ENCODE assay signal across 7 mouse cellular contexts in the genomic region with DNA sequence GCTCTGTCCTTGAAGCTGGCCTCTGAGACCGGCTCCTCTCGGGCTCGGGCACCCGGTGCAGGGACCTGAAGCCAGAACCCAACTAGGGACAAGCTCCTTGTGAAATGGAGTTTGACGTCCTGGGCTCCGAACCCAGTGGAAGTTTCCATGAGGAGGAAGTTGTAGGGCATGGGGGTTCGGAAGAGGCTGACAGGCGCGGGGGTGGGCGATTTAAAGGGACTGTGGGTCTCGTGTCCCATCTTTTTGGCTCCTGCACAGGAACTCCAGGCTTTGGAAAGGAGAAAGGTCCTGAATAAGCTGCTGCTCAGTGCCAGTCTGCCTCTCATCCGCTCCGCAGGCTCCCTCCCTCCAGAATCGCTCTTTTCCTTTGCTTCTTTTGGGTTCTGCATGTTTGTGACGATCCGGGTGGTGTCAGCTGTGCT. TPM values are rescaled to one million over a fixed set of nuclear protein-coding genes. Genes with fewer than 3 reads are reported as not detected.
A peak's percentile ranks its signal among the peaks of the same experiment; 100 is the strongest.
DNase-seq lines count a peak whose midpoint lies in the region; ATAC-seq and TF ChIP-seq lines count a peak whose summit lies in the region.

No protein-coding gene starts in this region.

- under 1% methylated on average over 16 of the region's 16 CpGs for WGBS in liver, adult 2 months
- WGBS in forebrain, embryonic 13.5 days: under 1% methylated on average over 16 of the region's 16 CpGs
- WGBS in midbrain, embryonic 10.5 days: under 1% methylated on average over 16 of the region's 16 CpGs

- ATAC-seq in forebrain, embryonic 13.5 days: peak; percentile 27

- peak; percentile 67 for DNase-seq in liver, adult 2 months (ENCODE audit: extremely low read depth, low read depth, low spot score)
- DNase-seq in liver: no peak
- peak; percentile 22 to 65 for DNase-seq in layer of hippocampus, postnatal 25 days (ENCODE audit: extremely low spot score in 1 of 2, low spot score in 1 of 2)
- no peak for DNase-seq in midbrain, embryonic 10.5 days (ENCODE audit: low spot score)
- DNase-seq in Muller cell, postnatal 12 days (ENCODE audit: inconsistent ontology term): no peak

- no peak for TF ChIP-seq CTCF in liver, adult 2 months (IDR thresholded peaks at IDR 0.05; ENCODE audit: low read depth, low read length)
- no peak for TF ChIP-seq CTCF in bone marrow macrophage, adult 2 months (IDR thresholded peaks at IDR 0.05; ENCODE audit: low read depth, low read length)

- peak overlapping the region; percentile 98 for H3K27ac ChIP-seq in liver, adult 2 months (replicated peaks; ENCODE audit: insufficient read depth, low read depth, low read length)
- H3K27ac ChIP-seq in bone marrow macrophage, adult 2 months (ENCODE audit: insufficient read depth, low read depth, low read length): no peak overlapping the region
- H3K27ac ChIP-seq in forebrain, embryonic 13.5 days: no peak overlapping the region
- peak overlapping the region; percentile 78 for H3K27ac ChIP-seq in midbrain, embryonic 10.5 days (replicated peaks)

- H3K4me2 ChIP-seq in forebrain, embryonic 13.5 days: peak overlapping the region; percentile 99

- H3K79me2 ChIP-seq in liver, adult 2 months (ENCODE audit: control insufficient read depth, insufficient read depth, low read length): peaks cover 19% of the 10 kb centered on the region; the same call in 1 of the 2 replicates

- H3K4me1 ChIP-seq in liver, adult 2 months (ENCODE audit: control insufficient read depth, insufficient read depth, low read length): peaks cover 14% of the 10 kb centered on the region; the same call in 1 of the 2 replicates
- no peaks in the 10 kb centered on the region for H3K4me1 ChIP-seq in bone marrow macrophage, adult 2 months (ENCODE audit: control insufficient read depth, insufficient read depth, low read length)
- H3K4me1 ChIP-seq in forebrain, embryonic 13.5 days: peaks cover 21% of the 10 kb centered on the region
- H3K4me1 ChIP-seq in midbrain, embryonic 10.5 days: peaks cover 27% of the 10 kb centered on the region

- no peaks in the 10 kb centered on the region for H3K36me3 ChIP-seq in liver, adult 2 months (ENCODE audit: control insufficient read depth, insufficient read depth, low read length)
- no peaks in the 10 kb centered on the region for H3K36me3 ChIP-seq in forebrain, embryonic 13.5 days (ENCODE audit: poor library complexity, severe bottlenecking)
- no peaks in the 10 kb centered on the region for H3K36me3 ChIP-seq in midbrain, embryonic 10.5 days

- H3K9ac ChIP-seq in liver, adult 2 months (ENCODE audit: low read depth, low read length): peak overlapping the region; percentile 96
- H3K9ac ChIP-seq in forebrain, embryonic 13.5 days: peak overlapping the region; percentile 67

- no peak for TF ChIP-seq POLR2A in liver, adult 2 months (IDR thresholded peaks at IDR 0.05; ENCODE audit: extremely low read depth, insufficient read depth, low read length)
- no peak for TF ChIP-seq POLR2A in bone marrow macrophage, adult 2 months (IDR thresholded peaks at IDR 0.05; ENCODE audit: borderline replicate concordance, low read depth, low read length)

- no peaks in the 10 kb centered on the region for H3K9me3 ChIP-seq in forebrain, embryonic 13.5 days (replicated peaks)
- H3K9me3 ChIP-seq in midbrain, embryonic 10.5 days (replicated peaks): no peaks in the 10 kb centered on the region

- H3K27me3 ChIP-seq in liver, adult 2 months (ENCODE audit: control insufficient read depth, insufficient read depth, low read length): no peaks in the 10 kb centered on the region
- peaks cover 22% of the 10 kb centered on the region for H3K27me3 ChIP-seq in forebrain, embryonic 13.5 days
- peaks cover 32% of the 10 kb centered on the region for H3K27me3 ChIP-seq in midbrain, embryonic 10.5 days (ENCODE audit: low read depth, poor library complexity, severe bottlenecking)

- peak overlapping the region; percentile 99 for H3K4me3 ChIP-seq in liver, adult 2 months (ENCODE audit: insufficient read depth, low read depth, low read length)
- H3K4me3 ChIP-seq in bone marrow macrophage, adult 2 months (ENCODE audit: insufficient read depth, low read length): 0 out of 2 replicates have a peak overlapping the region, but pooled peaks have one; percentile 18
- H3K4me3 ChIP-seq in forebrain, embryonic 13.5 days: peak overlapping the region; percentile 72
- peak overlapping the region; percentile 73 for H3K4me3 ChIP-seq in midbrain, embryonic 10.5 days

RNA-seq across cellular contexts. Expression of gene Thrb, which starts 1.1 kb away (rescaled TPM):
- 34.6 and 36.1 TPM in 2 replicates for total RNA-seq in liver, adult 2 months (2014; rRNA removed)
- polyA plus RNA-seq in liver, adult 2 months (2012; rRNA removed): 8.6 and 11.0 TPM in 2 replicates
- 0.24 TPM in 1 of 2 replicates, not detected in the other for polyA plus RNA-seq in bone marrow macrophage, adult 2 months (2012; ENCODE audit: insufficient read depth, insufficient read length, missing spikeins)
- polyA plus RNA-seq in forebrain, embryonic 13.5 days (2015; fragmentation: Nextera tagmentation; extraction: Ambion mirVana): 1.6 and 2.1 TPM in 2 replicates
- total RNA-seq in layer of hippocampus, postnatal 25 days (2021): 10 to 100 TPM; 35.4 to 40.7 TPM
- polyA plus RNA-seq in midbrain, embryonic 10.5 days (2016; fragmentation: Nextera tagmentation; extraction: Ambion mirVana): 1.1 and 1.3 TPM in 2 replicates

Comparison
In these comparisons a context has a peak if more than half of its experiments do, and no peak if none do; other contexts are left out.
1. DNase-seq: peak in liver, adult 2 months (single experiment) and layer of hippocampus, postnatal 25 days (2 of 2); none in liver (single experiment), midbrain, embryonic 10.5 days (single experiment) and Muller cell, postnatal 12 days (single experiment).
2. H3K27ac ChIP-seq: peak in liver, adult 2 months (single experiment) and midbrain, embryonic 10.5 days (single experiment); none in bone marrow macrophage, adult 2 months (single experiment) and forebrain, embryonic 13.5 days (single experiment).
3. H3K4me3 ChIP-seq: peak in every context shown above with its lines; median percentile 99 in liver, adult 2 months; 73 in midbrain, embryonic 10.5 days; 72 in forebrain, embryonic 13.5 days; 18 in bone marrow macrophage, adult 2 months.